Mouse (Mus musculus) spleen, postnatal 36 days (tissue): ENCODE measurements around the gene Rilpl1.
"Not testable (repeated sequence)": the region's sequence is repeated elsewhere in the genome, so short reads cannot be mapped to it uniquely, and the experiment has no call there.

ENCODE experiments used
- DNase-seq, 2 experiments: peaks; one replicate each; pipeline ENCODE4 v3.0.0; 2022; ENCODE audit warnings: low spot score in 2 of 2, mixed read lengths in 1 of 2

Gene Rilpl1

DNA sequence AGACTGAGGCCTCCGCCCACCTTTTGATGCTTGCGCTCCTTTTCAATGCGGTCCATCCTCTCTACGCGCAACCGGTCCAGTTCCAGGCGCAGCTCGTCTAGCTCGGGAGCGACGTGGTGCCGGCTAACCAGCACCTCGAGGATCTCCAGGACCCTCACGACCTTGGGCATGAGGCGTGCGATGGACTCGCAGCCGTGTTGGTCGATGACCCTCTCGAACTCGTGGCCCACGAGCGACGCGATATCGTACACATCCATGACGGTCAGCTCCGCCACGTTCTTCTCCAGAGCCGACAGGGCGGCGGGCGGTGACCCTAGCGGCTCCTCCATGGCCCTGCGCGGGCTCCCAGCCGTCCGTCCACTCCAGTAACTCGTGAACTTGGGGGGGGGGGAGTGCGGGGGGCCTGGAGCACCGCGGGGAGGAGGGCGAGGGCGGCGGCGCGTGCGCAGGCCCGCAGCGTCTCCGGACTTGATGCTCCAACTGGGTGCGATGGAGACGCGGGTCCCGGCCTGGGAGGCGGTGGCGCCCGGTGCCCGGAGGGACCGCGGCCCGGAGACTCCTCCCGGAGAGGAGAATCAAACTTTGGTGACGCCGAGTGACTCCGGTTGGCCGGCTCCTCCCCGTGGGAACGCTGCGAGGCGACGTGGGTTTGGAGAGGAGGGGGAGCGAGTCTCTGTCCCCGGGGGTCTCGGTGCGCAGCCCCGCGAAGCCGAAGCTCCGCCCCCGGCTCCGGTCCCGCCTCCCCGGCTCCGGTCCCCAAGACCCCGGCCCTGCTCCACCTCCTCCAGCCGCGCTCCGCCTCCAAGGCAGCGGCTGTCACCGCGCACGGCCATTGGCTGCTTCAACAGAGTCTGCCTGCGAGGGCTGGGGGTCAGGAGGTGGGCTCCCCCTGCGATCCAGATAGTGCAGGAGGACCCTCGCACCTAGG is at the start of gene Rilpl1:
Rilpl1 (minus strand) TSS at position 737 of the 928 bp plus-strand sequence.
- DNase-seq, result peak; percentile 62

GRCm38 (mm10) chr5:124578633-124579317 is 47.6 kb upstream of the Rilpl1 start, which contains the start of the genes Eif2b1 and Gtf2h3:
TSS of gene Eif2b1 (minus strand) at chr5:124579131.
TSS of gene Gtf2h3 (plus strand) at chr5:124579140.
- peak; percentile 89 to 91 for DNase-seq

- DNase-seq, result no peak
These were observed 44.3 kb upstream of the Rilpl1 start for GRCm38 (mm10) chr5:124575467-124575866.

GRCm38 (mm10) chr5:124571068-124571467 is 39.9 kb upstream of the Rilpl1 start:
- no peak for DNase-seq

GRCm38 (mm10) chr5:124555145-124555544 is 24.0 kb upstream of the Rilpl1 start:
- DNase-seq, result no peak

GRCm38 (mm10) chr5:124553607-124554006 is 22.4 kb upstream of the Rilpl1 start:
- DNase-seq, result no peak

- DNase-seq, result peak; percentile 91 to 93
These were observed 21.5 kb upstream of the Rilpl1 start, which contains the start of gene Ddx55 for GRCm38 (mm10) chr5:124552558-124553307. TSS of gene Ddx55 (plus strand) at chr5:124552864.

GRCm38 (mm10) chr5:124552094-124552472 is 20.9 kb upstream of the Rilpl1 start:
- no peak for DNase-seq

- not testable (repeated sequence) for DNase-seq
These were observed 20.3 kb upstream of the Rilpl1 start for GRCm38 (mm10) chr5:124551349-124552093.

DNA sequence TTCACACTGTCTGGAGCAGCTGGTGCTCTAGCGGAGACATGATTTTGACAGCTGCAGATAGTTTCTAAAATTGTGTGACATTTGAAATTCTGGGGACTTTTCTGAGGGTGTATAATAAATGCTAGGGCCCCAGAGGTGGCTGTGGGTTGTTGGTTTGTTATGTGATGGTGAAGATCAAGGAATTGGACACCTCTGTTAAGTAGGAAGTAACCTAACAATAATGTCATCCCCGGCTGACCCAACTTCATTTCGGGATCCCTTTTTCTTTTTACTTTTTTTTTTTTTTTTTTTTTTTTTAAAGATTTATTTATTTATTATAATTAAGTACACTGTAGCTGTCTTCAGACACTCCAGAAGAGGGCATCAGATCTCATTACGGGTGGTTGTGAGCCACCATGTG is 19.5 kb upstream of the Rilpl1 start:
- DNase-seq, result not testable (repeated sequence)

- DNase-seq, result no peak
These were observed 10.4 kb upstream of the Rilpl1 start for GRCm38 (mm10) chr5:124541602-124541973.

DNA sequence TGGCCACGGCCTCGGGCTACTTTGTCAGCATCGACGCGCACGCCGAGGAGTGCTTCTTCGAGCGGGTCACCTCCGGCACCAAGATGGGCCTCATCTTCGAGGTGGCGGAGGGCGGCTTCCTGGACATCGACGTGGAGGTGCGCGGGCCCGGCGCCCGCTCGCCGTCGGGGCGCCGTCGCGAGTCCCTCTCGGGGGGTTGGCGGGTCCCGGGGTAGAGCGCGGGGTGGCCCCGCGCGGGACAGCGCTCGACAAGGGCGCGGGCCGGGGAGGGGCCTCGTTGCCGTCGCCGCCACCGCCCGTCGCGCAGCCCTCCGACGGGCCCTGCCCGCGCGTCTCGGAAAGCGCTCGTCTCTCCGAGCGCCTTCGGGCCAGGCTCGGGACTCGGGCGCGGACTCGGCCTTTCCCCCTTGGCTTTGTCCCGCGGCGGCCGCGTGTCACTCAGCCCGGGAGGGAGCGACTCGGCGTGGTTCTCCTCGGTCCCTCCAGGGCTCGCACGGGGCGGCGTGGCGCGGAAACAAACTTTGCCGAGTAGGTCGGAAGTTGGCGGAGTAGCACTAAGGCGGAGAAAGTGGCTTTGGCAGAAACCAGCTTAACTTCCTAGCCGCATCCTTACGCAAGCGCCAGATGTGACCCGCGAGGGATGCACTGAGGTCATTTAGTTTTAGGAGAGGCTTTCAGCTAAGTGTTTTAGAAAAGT is 9.9 kb upstream of the Rilpl1 start:
- DNase-seq, result peak; percentile 49 to 53

DNA sequence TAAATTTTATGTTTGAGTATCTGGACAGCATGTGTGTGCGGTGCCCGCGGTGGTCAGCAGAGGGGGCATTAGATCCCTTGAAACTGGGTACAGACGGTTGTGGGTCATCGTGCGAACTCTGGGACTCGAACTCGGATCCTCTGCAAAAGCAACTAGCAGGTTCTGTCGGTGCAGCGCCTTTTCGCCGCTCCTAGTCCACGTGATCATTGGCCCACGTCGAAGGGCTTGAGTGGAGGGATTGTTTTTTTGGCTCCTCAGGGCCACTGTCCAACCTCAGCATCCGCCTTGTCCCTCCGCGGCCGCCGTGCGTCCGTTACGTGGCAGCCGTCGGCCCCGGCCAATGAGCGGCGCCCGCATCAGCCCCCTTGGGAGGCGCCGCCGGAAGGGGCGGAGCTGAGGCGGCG is 9.2 kb upstream of the Rilpl1 start, which contains the start of gene Tmed2:
Tmed2 (plus strand) TSS at position 313 of the 404 bp plus-strand sequence.
- DNase-seq, result peak; percentile 94 to 95

DNA sequence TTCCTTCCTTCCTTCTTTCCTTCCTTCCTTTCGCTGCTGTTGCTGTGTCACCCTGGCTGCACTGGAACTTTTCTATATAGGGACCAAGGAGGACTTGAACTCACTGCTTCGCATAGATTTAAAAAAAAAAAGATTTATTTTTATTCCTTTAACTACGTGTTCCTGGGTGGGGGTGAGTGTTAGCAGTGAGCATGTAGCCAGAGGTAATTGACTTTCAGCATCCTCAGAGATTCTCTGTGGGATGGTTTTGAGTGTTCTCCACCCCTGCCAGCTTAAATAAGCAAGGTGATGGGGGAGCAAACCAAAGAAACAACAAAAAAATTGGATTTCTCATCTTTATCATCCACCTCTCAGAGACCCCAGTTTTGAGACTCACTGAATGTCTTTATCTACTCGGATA is 8.7 kb upstream of the Rilpl1 start:
- no peak for DNase-seq

DNA sequence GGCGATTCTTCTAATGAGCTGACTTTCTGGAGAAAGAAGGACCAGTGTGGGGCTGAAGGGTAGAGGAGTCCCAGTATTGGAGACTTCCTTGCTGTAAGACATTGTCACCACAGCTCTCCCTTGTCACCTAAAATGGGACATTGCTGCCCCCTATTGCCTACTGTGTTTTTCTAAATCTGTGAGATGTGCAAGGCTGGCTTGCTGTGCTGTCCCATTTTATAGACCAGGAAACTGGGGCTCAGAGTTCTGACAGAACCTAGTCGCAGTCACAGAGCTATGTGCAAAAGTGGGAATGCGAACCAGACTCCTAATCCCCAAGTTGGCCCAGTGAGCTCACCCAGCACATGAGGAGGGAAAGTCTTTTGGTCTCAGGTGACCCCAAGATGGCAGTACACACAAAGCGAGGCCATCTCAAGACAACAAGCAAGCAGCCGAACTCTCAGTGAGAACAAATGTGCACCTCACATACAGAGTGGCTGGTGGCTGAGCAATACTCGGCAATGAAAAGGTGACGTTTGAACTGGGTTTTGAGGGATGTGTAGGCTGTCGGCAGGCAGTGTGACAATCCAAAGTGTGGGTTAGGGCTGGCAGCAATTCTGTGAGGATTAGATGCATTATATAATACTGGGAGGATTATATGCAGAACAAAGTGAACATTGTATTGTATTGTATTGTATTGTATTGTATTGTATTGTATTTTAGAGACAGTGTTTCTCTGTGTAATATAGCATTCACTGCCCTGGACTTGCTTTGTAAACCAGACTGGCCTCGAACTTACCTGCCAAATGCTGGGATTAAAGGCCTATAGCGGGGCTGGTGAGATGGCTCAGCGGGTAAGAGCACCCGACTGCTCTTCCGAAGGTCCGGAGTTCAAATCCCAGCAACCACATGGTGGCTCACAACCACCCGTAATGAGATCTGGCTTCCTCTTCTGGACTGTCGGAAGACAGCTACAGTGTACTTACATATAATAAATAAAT is 7.9 kb upstream of the Rilpl1 start:
- peak; percentile 79 to 85 for DNase-seq

DNA sequence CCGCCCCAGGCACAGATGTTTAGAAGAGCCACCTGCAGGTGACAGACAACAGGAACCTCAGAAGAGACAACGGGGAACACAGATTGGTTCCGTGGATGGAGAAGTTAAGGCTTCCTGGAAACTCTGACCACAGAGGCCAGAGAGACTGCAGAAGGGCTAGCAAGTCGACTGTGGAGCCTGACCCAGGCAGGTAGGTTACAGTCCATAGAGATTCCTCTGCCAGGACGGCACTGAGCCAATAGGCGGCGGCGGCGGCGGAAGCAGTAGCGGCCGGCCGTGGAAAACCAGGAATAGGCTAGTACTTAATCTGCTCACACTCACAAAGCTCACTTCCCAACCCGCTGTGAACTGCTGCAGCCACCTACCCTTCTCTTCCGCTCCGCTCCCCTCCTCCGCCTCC is 5.6 kb upstream of the Rilpl1 start:
- peak; percentile 56 to 59 for DNase-seq

DNA sequence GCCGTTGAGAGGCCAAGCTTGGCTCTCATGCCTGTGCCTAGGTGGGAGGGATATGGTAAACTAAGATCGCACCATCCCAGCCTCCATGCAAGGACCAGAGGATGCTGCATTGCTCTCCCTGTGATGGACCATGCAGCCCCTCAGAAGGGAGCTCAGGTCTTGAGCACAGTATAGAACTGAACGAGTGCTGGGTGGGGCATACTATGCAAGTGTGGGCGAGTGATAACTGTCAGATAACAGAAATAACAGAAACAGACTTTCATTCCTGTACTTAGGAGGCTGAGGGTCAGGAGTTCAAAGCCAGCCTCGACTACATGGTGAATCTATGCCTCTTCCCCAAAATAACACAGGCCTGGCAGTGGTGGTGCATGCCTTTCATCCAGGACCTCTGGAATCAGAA is 3.8 kb upstream of the Rilpl1 start:
- no peak for DNase-seq

- DNase-seq, result no peak
These were observed 1.3 kb upstream of the Rilpl1 start for GRCm38 (mm10) chr5:124532451-124532850.

- DNase-seq, result no peak
These were observed 366 bp upstream of the Rilpl1 start for GRCm38 (mm10) chr5:124531583-124531930.
